Mouse (Mus musculus): Measurements from ENCODE around the gene Dysf. TPM values are rescaled to one million over a fixed set of nuclear protein-coding genes. Genes with fewer than 3 reads are reported as not detected.
A peak's percentile ranks its signal among the peaks of the same experiment; 100 is the strongest.

Dysf gene
- total and polyA plus RNA-seq, 3 experiments = not detected

- H3K9me3 ChIP-seq (replicated peaks; ENCODE audit: insufficient read depth, low read length) = no peaks in the 10 kb centered on the region
- DNase-seq (ENCODE audit: low read depth, low spot score) = peak; percentile 6
- TF ChIP-seq ZMIZ1 (IDR thresholded peaks at IDR 0.05; ENCODE audit: low read depth, low read length) = no peak
- no peak for TF ChIP-seq CHD2 (IDR thresholded peaks at IDR 0.05; ENCODE audit: low read length)
Measured at GRCm38 (mm10) chr6:84178776-84179405, 170.5 kb downstream of the Dysf start.

GRCm38 (mm10) chr6:84181452-84181851 lies 173.1 kb downstream of the Dysf start:
- H3K9ac ChIP-seq (ENCODE audit: control insufficient read depth, low read depth, low read length, poor library complexity, severe bottlenecking) = no peak overlapping the region
- H3K79me2 ChIP-seq (ENCODE audit: control insufficient read depth, insufficient read depth, low read length, poor library complexity) = no peaks in the 10 kb centered on the region
- TF ChIP-seq NELFE (IDR thresholded peaks at IDR 0.05; ENCODE audit: low read depth, low read length) (no peak), GATA1 (IDR thresholded peaks at IDR 0.05; ENCODE audit: low read depth, low read length) (no peak), CHD1 (IDR thresholded peaks at IDR 0.05; ENCODE audit: low read depth, low read length) (no peak), TCF12 (IDR thresholded peaks at IDR 0.05; ENCODE audit: low read depth, low read length) (no peak), MAX (IDR thresholded peaks at IDR 0.05; ENCODE audit: low read length) (no peak), E2F4 (IDR thresholded peaks at IDR 0.05; ENCODE audit: borderline replicate concordance, low read depth, low read length) (no peak), MEF2A (IDR thresholded peaks at IDR 0.05; ENCODE audit: extremely low read depth, insufficient replicate concordance, low read depth, low read length, poor library complexity, severe bottlenecking) (no peak), MYC (IDR thresholded peaks at IDR 0.05; ENCODE audit: low read depth, low read length) (no peak), USF2 (IDR thresholded peaks at IDR 0.05; ENCODE audit: borderline replicate concordance in 1 of 2, insufficient read depth in 1 of 2, low read depth in 1 of 2, low read length in 2 of 2) (no peak), HCFC1 (IDR thresholded peaks at IDR 0.05; ENCODE audit: low read depth, low read length) (no peak), MAZ (IDR thresholded peaks at IDR 0.05; ENCODE audit: low read depth, low read length) (no peak), RCOR1 (IDR thresholded peaks at IDR 0.05; ENCODE audit: low read depth, low read length) (no peak), NRF1 (IDR thresholded peaks at IDR 0.05; ENCODE audit: insufficient read depth, low read depth, low read length, poor library complexity, severe bottlenecking) (no peak), TAL1 (IDR thresholded peaks at IDR 0.05; ENCODE audit: low read length) (no peak), POLR2AphosphoS2 (IDR thresholded peaks at IDR 0.05; ENCODE audit: low read length) (no peak), USF1 (IDR thresholded peaks at IDR 0.05; ENCODE audit: low read depth, low read length) (no peak), ZKSCAN1 (IDR thresholded peaks at IDR 0.05; ENCODE audit: low read depth, low read length) (no peak), ZNF384 (IDR thresholded peaks at IDR 0.05; ENCODE audit: low read depth, low read length) (no peak), POLR2A (IDR thresholded peaks at IDR 0.05; ENCODE audit: control insufficient read depth in 1 of 2, insufficient read depth in 1 of 2, low read depth in 1 of 2, low read length in 2 of 2, poor library complexity in 1 of 2) (no peak)
- no peaks in the 10 kb centered on the region for H3K27me3 ChIP-seq (ENCODE audit: control insufficient read depth in 1 of 2, insufficient read depth in 2 of 2, low read length in 2 of 2)
- no peaks in the 10 kb centered on the region for H3K4me1 ChIP-seq (ENCODE audit: control insufficient read depth in 1 of 2, insufficient read depth in 2 of 2, low read length in 2 of 2)
- no peaks in the 10 kb centered on the region for H3K36me3 ChIP-seq (ENCODE audit: control insufficient read depth in 1 of 2, insufficient read depth in 2 of 2, low read length in 2 of 2)
- DNase-seq (ENCODE audit: low read depth, low spot score) = no peak
- no peaks in the 10 kb centered on the region for H3K9me3 ChIP-seq (replicated peaks; ENCODE audit: insufficient read depth, low read length)
- H3K27ac ChIP-seq (ENCODE audit: control insufficient read depth, low read depth, low read length) = no peak overlapping the region
- no peak overlapping the region for H3K4me3 ChIP-seq (ENCODE audit: control insufficient read depth in 1 of 2, insufficient read depth in 1 of 2, low read depth in 2 of 2, low read length in 2 of 2)

More at GRCm38 (mm10) chr6:84178776-84179405, 170.5 kb downstream of the Dysf start:
- Histone ChIP-seq H3K4me1 (ENCODE audit: control insufficient read depth in 1 of 2, insufficient read depth in 2 of 2, low read length in 2 of 2) (no peaks in the 10 kb centered on the region), H3K79me2 (ENCODE audit: control insufficient read depth, insufficient read depth, low read length, poor library complexity) (no peaks in the 10 kb centered on the region), H3K9ac (ENCODE audit: control insufficient read depth, low read depth, low read length, poor library complexity, severe bottlenecking) (no peak overlapping the region), H3K36me3 (ENCODE audit: control insufficient read depth in 1 of 2, insufficient read depth in 2 of 2, low read length in 2 of 2) (no peaks in the 10 kb centered on the region), H3K27ac (ENCODE audit: control insufficient read depth, low read depth, low read length) (no peak overlapping the region), H3K27me3 (ENCODE audit: control insufficient read depth in 1 of 2, insufficient read depth in 2 of 2, low read length in 2 of 2) (no peaks in the 10 kb centered on the region), H3K4me3 (ENCODE audit: control insufficient read depth in 1 of 2, insufficient read depth in 1 of 2, low read depth in 2 of 2, low read length in 2 of 2) (no peak overlapping the region)
